Mouse (Mus musculus): Measurements from ENCODE around the gene Tnfrsf21. TPM values are rescaled to one million over a fixed set of nuclear protein-coding genes. Genes with fewer than 3 reads are reported as not detected.

Gene Tnfrsf21
- polyA plus RNA-seq, 1 experiment from 2014 or later, result 52.6 TPM

- 0 out of 2 replicates have a peak, but pooled peaks cover under 1% of the 10 kb centered on the region for H3K4me1 ChIP-seq (replicated peaks; ENCODE audit: insufficient read depth, low read length)
- WGBS, result 94% methylated on average over 2 of the region's 2 CpGs
- H3K4me3 ChIP-seq (replicated peaks; ENCODE audit: low read depth, low read length), result no peak overlapping the region
- H3K9ac ChIP-seq (ENCODE audit: low read depth, low read length), result no peak overlapping the region
- H3K27me3 ChIP-seq (ENCODE audit: insufficient read depth, low read length), result no peaks in the 10 kb centered on the region
- no peak for TF ChIP-seq CTCF (IDR thresholded peaks at IDR 0.05; ENCODE audit: low read depth)
- H3K27ac ChIP-seq, result no peak overlapping the region
- no peak for ATAC-seq (replicated peaks; ENCODE audit: low FRiP score, low read depth)
- no peak overlapping the region for H3K4me2 ChIP-seq (ENCODE audit: low read length)
- no peak for DNase-seq (ENCODE audit: low spot score)
- no peaks in the 10 kb centered on the region for H3K9me3 ChIP-seq (replicated peaks; ENCODE audit: low read length)
- H3K36me3 ChIP-seq (ENCODE audit: insufficient read depth, low read length), result no peaks in the 10 kb centered on the region
Measured at GRCm38 (mm10) chr17:43050619-43051018, 34.3 kb downstream of the Tnfrsf21 start.

- H3K36me3 ChIP-seq (ENCODE audit: insufficient read depth, low read length), result no peaks in the 10 kb centered on the region
- H3K4me2 ChIP-seq (ENCODE audit: low read length), result no peak overlapping the region
- H3K27me3 ChIP-seq (ENCODE audit: insufficient read depth, low read length), result no peaks in the 10 kb centered on the region
- H3K9ac ChIP-seq (ENCODE audit: low read depth, low read length), result no peak overlapping the region
- WGBS, result 83% methylated on average over 1 of the region's 1 CpGs
- DNase-seq (ENCODE audit: low spot score) (no peak), ATAC-seq (replicated peaks; ENCODE audit: low FRiP score, low read depth) (no peak)
- H3K9me3 ChIP-seq (replicated peaks; ENCODE audit: low read length), result no peaks in the 10 kb centered on the region
- no peak overlapping the region for H3K4me3 ChIP-seq (replicated peaks; ENCODE audit: low read depth, low read length)
- no peak overlapping the region for H3K27ac ChIP-seq
- no peaks in the 10 kb centered on the region for H3K4me1 ChIP-seq (replicated peaks; ENCODE audit: insufficient read depth, low read length)
- TF ChIP-seq CTCF (IDR thresholded peaks at IDR 0.05; ENCODE audit: low read depth), result no peak
Measured at GRCm38 (mm10) chr17:43052791-43053190, 36.4 kb downstream of the Tnfrsf21 start.

GRCm38 (mm10) chr17:43053943-43054342 lies 37.6 kb downstream of the Tnfrsf21 start:
- Histone ChIP-seq H3K36me3 (ENCODE audit: insufficient read depth, low read length) (no peaks in the 10 kb centered on the region), H3K27me3 (ENCODE audit: insufficient read depth, low read length) (no peaks in the 10 kb centered on the region), H3K4me3 (replicated peaks; ENCODE audit: low read depth, low read length) (no peak overlapping the region), H3K4me2 (ENCODE audit: low read length) (no peak overlapping the region), H3K9ac (ENCODE audit: low read depth, low read length) (no peak overlapping the region), H3K9me3 (replicated peaks; ENCODE audit: low read length) (no peaks in the 10 kb centered on the region), H3K4me1 (replicated peaks; ENCODE audit: insufficient read depth, low read length) (no peaks in the 10 kb centered on the region), H3K27ac (no peak overlapping the region)
- WGBS, result 94% methylated on average over 10 of the region's 10 CpGs
- TF ChIP-seq CTCF (IDR thresholded peaks at IDR 0.05; ENCODE audit: low read depth), result no peak
- DNase-seq (ENCODE audit: low spot score), result no peak
- no peak for ATAC-seq (replicated peaks; ENCODE audit: low FRiP score, low read depth)

DNA sequence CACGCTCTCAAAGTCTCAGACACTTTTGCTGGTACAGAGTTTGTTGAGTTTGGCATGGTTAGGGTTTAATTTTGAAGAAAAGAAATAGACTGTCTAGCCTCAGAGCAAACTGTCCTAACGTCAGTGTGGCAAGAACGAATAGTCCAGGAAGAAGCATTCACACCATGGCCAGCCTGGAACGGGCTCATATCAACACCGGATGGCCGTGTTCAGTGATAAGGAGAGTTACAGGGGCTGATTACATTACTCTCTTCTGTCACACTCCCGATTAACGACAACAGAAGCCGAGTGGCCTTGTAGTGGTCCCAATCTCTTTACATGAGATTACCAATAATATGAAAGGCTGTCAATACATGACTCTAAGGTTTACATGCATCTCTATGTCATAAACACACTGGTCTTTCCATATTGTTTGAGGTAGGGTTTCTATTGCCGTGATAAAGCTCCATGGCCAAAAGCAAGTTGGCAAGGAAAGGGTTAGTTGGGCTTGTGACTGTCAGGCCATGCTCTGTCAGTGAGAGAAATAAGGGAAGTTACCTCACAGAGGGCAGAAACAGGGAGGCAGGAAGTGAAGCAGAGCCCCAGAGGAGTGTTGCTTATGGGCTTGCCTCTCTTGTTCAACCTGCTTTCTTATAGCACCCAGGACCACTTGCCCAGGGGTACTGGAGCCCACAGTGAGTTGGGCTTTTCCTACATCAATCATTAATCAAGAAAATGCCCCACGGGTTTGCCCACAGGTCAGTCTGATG lies 42.1 kb downstream of the Tnfrsf21 start:
- no peak for TF ChIP-seq CTCF (IDR thresholded peaks at IDR 0.05; ENCODE audit: low read depth)
- no peak for ATAC-seq (replicated peaks; ENCODE audit: low FRiP score, low read depth)
- Histone ChIP-seq H3K36me3 (ENCODE audit: insufficient read depth, low read length) (no peaks in the 10 kb centered on the region), H3K4me2 (ENCODE audit: low read length) (no peak overlapping the region), H3K9ac (ENCODE audit: low read depth, low read length) (no peak overlapping the region), H3K4me1 (replicated peaks; ENCODE audit: insufficient read depth, low read length) (no peaks in the 10 kb centered on the region), H3K4me3 (replicated peaks; ENCODE audit: low read depth, low read length) (no peak overlapping the region), H3K27me3 (ENCODE audit: insufficient read depth, low read length) (no peaks in the 10 kb centered on the region), H3K9me3 (replicated peaks; ENCODE audit: low read length) (no peaks in the 10 kb centered on the region), H3K27ac (no peak overlapping the region)
- DNase-seq (ENCODE audit: low spot score), result no peak
- 81% methylated on average over 11 of the region's 11 CpGs for WGBS

GRCm38 (mm10) chr17:43064705-43065104 lies 48.4 kb downstream of the Tnfrsf21 start:
- Histone ChIP-seq H3K36me3 (ENCODE audit: insufficient read depth, low read length) (no peaks in the 10 kb centered on the region), H3K9me3 (replicated peaks; ENCODE audit: low read length) (no peaks in the 10 kb centered on the region), H3K9ac (ENCODE audit: low read depth, low read length) (no peak overlapping the region), H3K4me1 (replicated peaks; ENCODE audit: insufficient read depth, low read length) (no peaks in the 10 kb centered on the region), H3K27me3 (ENCODE audit: insufficient read depth, low read length) (no peaks in the 10 kb centered on the region), H3K4me2 (ENCODE audit: low read length) (no peak overlapping the region), H3K27ac (no peak overlapping the region), H3K4me3 (replicated peaks; ENCODE audit: low read depth, low read length) (no peak overlapping the region)
- ATAC-seq (replicated peaks; ENCODE audit: low FRiP score, low read depth) (no peak), DNase-seq (ENCODE audit: low spot score) (no peak)
- TF ChIP-seq CTCF (IDR thresholded peaks at IDR 0.05; ENCODE audit: low read depth), result no peak
- 96% methylated on average over 6 of the region's 6 CpGs for WGBS

DNA sequence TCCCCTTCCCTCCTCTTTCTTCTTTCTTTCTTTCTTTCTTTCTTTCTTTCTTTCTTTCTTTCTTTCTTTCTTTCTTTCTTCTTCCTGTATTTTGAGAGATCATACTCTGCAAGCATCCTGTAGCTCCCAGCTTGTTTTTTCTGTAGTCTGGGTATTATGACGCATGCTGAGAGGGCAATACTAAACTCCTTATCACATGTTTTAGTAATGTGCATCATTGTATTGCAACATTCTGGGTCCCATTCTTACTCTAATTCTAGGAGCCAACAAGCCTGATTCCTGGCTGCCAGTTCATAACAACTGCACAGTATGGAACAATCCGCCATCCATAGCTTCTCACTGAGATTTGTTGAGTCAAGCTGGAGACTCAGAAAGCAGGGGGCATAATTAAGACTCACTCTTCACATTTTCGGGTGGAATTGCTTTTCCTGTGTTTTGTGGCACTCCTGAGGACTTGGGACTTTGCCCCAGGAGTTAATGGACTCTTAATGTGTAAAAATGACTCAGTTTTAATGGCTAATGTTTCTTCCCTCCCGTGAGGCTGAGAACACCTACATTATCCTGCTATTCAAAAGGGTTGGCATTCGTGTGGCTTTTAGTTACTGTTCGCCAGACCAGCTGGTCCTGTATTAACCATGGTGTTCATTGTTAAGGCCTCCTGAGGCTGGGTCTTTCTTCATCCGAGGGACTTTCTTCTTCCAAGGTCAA lies 52.6 kb downstream of the Tnfrsf21 start:
- Histone ChIP-seq H3K9me3 (replicated peaks; ENCODE audit: low read length) (no peaks in the 10 kb centered on the region), H3K4me1 (replicated peaks; ENCODE audit: insufficient read depth, low read length) (no peaks in the 10 kb centered on the region), H3K27ac (no peak overlapping the region; the same call in 1 of the 2 replicates), H3K9ac (ENCODE audit: low read depth, low read length) (no peak overlapping the region), H3K36me3 (ENCODE audit: insufficient read depth, low read length) (no peaks in the 10 kb centered on the region), H3K4me3 (replicated peaks; ENCODE audit: low read depth, low read length) (no peak overlapping the region), H3K4me2 (ENCODE audit: low read length) (no peak overlapping the region), H3K27me3 (ENCODE audit: insufficient read depth, low read length) (no peaks in the 10 kb centered on the region)
- DNase-seq (ENCODE audit: low spot score) (peak; percentile 27), ATAC-seq (replicated peaks; ENCODE audit: low FRiP score, low read depth) (peak; percentile 89)
- TF ChIP-seq CTCF (IDR thresholded peaks at IDR 0.05; ENCODE audit: low read depth), result no peak
- 64% methylated on average over 7 of the region's 7 CpGs for WGBS

All from kidney, postnatal 0 days (tissue).